Mouse (Mus musculus): ENCODE results near the gene Sstr2. TPM values are rescaled to one million over a fixed set of nuclear protein-coding genes. Genes with fewer than 3 reads are reported as not detected.

Sstr2 gene
- polyA plus RNA-seq, 2 experiments, result 2.8 to 3.6 TPM

DNA sequence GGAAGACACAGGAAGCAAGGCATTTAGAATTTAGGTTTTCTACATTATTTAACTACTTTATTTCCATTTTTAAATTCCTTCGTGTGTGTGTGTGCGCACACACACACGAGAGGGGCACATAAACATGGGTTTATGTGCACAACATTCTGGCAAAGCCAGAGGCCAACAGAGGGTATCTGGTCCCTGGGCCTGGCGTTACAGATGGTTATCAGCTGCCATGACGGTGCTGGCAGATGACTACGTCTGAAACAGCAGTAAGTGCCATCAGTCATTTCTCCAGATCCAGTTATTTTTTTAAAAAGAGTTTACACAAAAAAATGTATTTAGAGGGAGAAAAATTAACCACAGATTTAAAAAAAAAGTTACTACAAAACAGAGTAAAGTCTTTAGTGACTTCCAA lies 47.1 kb downstream of the Sstr2 start:
- DNase-seq (ENCODE audit: low read depth in 3 of 3, low spot score in 3 of 3) (no peak), ATAC-seq (ENCODE audit: insufficient read depth) (peak; percentile 67)
- no peak for TF ChIP-seq EP300 (IDR thresholded peaks at IDR 0.05; ENCODE audit: low read depth)
- TF ChIP-seq CTCF (IDR thresholded peaks at IDR 0.05; ENCODE audit: low read depth), result no peak
- peaks cover 85% of the 10 kb centered on the region for H3K36me3 ChIP-seq (replicated peaks; ENCODE audit: control insufficient read depth, insufficient read depth, low read depth)
- 33% methylated on average over 6 of the region's 6 CpGs for WGBS (ENCODE audit: insufficient replicate concordance)
- H3K4me1 ChIP-seq (replicated peaks; ENCODE audit: control insufficient read depth in 2 of 2, insufficient read depth in 2 of 2, low read length in 1 of 2), result peaks cover 26 to 33% of the 10 kb centered on the region in 2 experiments
- no peaks in the 10 kb centered on the region for H3K27me3 ChIP-seq (ENCODE audit: control insufficient read depth, insufficient read depth, low read length)
- H3K27ac ChIP-seq, result peak overlapping the region; percentile 40
- no peak overlapping the region for H3K4me3 ChIP-seq (ENCODE audit: insufficient read depth in 1 of 2, low read depth in 2 of 2, low read length in 2 of 2)
- H3K4me2 ChIP-seq (ENCODE audit: low read depth), result peak overlapping the region; percentile 48
- H3K9ac ChIP-seq (replicated peaks), result peak overlapping the region; percentile 7; the same call in 1 of the 2 replicates
- H3K9me3 ChIP-seq (ENCODE audit: control insufficient read depth, low read length), result no peaks in the 10 kb centered on the region

DNA sequence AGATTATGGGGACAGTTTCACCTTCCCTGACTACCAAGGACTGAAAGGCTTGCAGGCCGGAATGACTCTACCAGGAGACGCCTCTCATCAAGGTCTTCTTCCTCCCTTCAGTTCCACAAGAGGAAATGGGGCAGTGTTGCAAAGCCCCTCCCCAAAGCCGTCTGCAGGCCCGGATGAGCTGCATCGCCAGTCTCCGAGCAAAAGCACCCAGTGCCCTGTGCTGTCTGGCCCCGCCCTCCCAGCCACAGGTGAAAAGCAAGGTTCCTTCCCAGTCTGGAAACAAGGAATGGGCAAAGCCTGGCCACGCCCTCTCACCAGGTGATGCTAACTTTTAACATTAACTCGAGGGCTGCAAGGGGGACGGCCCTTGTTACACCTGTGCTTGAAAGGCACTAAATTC lies 47.5 kb downstream of the Sstr2 start:
- WGBS (ENCODE audit: insufficient replicate concordance), result 28% methylated on average over 10 of the region's 10 CpGs
- peak overlapping the region; percentile 7 for H3K9ac ChIP-seq (replicated peaks)
- H3K27me3 ChIP-seq (ENCODE audit: control insufficient read depth, insufficient read depth, low read length), result no peaks in the 10 kb centered on the region
- peak overlapping the region in 1 of 2 experiments; percentile 20; a peak in 1 of 4 replicates for H3K4me3 ChIP-seq (ENCODE audit: insufficient read depth in 1 of 2, low read depth in 2 of 2, low read length in 2 of 2)
- peaks cover 85% of the 10 kb centered on the region for H3K36me3 ChIP-seq (replicated peaks; ENCODE audit: control insufficient read depth, insufficient read depth, low read depth)
- DNase-seq (ENCODE audit: low read depth in 3 of 3, low spot score in 3 of 3), result no peak
- no peak for TF ChIP-seq CTCF (IDR thresholded peaks at IDR 0.05; ENCODE audit: low read depth)
- TF ChIP-seq EP300 (IDR thresholded peaks at IDR 0.05; ENCODE audit: low read depth), result no peak
- H3K27ac ChIP-seq, result peak overlapping the region; percentile 40
- ATAC-seq (ENCODE audit: insufficient read depth), result peak; percentile 56; the same call in 1 of the 2 replicates
- no peaks in the 10 kb centered on the region for H3K9me3 ChIP-seq (ENCODE audit: control insufficient read depth, low read length)
- H3K4me1 ChIP-seq (replicated peaks; ENCODE audit: control insufficient read depth in 2 of 2, insufficient read depth in 2 of 2, low read length in 1 of 2), result peaks cover 26 to 33% of the 10 kb centered on the region in 2 experiments
- H3K4me2 ChIP-seq (ENCODE audit: low read depth), result peak overlapping the region; percentile 48

DNA sequence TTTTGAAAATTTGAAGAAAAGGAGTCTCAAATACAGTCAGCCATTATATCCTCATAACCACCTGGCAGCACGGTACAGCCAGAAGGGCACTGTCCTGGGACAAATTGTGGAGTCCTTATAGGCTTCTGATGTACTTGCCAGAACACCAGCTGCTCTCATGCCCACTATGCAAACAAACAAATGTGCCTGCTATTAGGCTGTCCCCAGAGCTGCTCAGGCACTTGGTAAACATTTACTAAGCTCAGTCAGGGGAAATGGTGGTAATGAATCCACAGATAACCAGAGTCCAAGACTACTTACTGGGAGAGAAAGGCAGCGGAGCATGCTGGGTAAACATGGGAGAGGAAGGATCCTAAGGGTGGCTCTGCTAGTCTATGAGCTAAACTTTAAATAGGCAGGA lies 48.0 kb downstream of the Sstr2 start:
- peak overlapping the region; percentile 40 for H3K27ac ChIP-seq
- ATAC-seq (ENCODE audit: insufficient read depth), result 0 out of 2 replicates have a peak, but pooled peaks have one; percentile 11
- WGBS (ENCODE audit: insufficient replicate concordance), result 71% methylated on average over 2 of the region's 2 CpGs
- DNase-seq (ENCODE audit: low read depth in 3 of 3, low spot score in 3 of 3), result no peak
- peaks cover 26 to 33% of the 10 kb centered on the region in 2 experiments for H3K4me1 ChIP-seq (replicated peaks; ENCODE audit: control insufficient read depth in 2 of 2, insufficient read depth in 2 of 2, low read length in 1 of 2)
- peak overlapping the region; percentile 48 for H3K4me2 ChIP-seq (ENCODE audit: low read depth)
- no peaks in the 10 kb centered on the region for H3K9me3 ChIP-seq (ENCODE audit: control insufficient read depth, low read length)
- no peaks in the 10 kb centered on the region for H3K27me3 ChIP-seq (ENCODE audit: control insufficient read depth, insufficient read depth, low read length)
- TF ChIP-seq EP300 (IDR thresholded peaks at IDR 0.05; ENCODE audit: low read depth), result no peak
- no peak for TF ChIP-seq CTCF (IDR thresholded peaks at IDR 0.05; ENCODE audit: low read depth)
- H3K36me3 ChIP-seq (replicated peaks; ENCODE audit: control insufficient read depth, insufficient read depth, low read depth), result peaks cover 84% of the 10 kb centered on the region
- no peak overlapping the region for H3K4me3 ChIP-seq (ENCODE audit: insufficient read depth in 1 of 2, low read depth in 2 of 2, low read length in 2 of 2)
- H3K9ac ChIP-seq (replicated peaks), result no peak overlapping the region; the same call in 1 of the 2 replicates

GRCm38 (mm10) chr11:113667704-113668103 lies 48.6 kb downstream of the Sstr2 start:
- peaks cover 26 to 33% of the 10 kb centered on the region in 2 experiments for H3K4me1 ChIP-seq (replicated peaks; ENCODE audit: control insufficient read depth in 2 of 2, insufficient read depth in 2 of 2, low read length in 1 of 2)
- ATAC-seq (ENCODE audit: insufficient read depth) (no peak), DNase-seq (ENCODE audit: low read depth in 3 of 3, low spot score in 3 of 3) (no peak)
- no peak overlapping the region for H3K4me3 ChIP-seq (ENCODE audit: insufficient read depth in 1 of 2, low read depth in 2 of 2, low read length in 2 of 2)
- H3K36me3 ChIP-seq (replicated peaks; ENCODE audit: control insufficient read depth, insufficient read depth, low read depth), result peaks cover 84% of the 10 kb centered on the region
- peak overlapping the region; percentile 40 for H3K27ac ChIP-seq
- WGBS (ENCODE audit: insufficient replicate concordance), result 59% methylated on average over 4 of the region's 4 CpGs
- H3K27me3 ChIP-seq (ENCODE audit: control insufficient read depth, insufficient read depth, low read length), result no peaks in the 10 kb centered on the region
- no peak overlapping the region for H3K9ac ChIP-seq (replicated peaks)
- no peak overlapping the region for H3K4me2 ChIP-seq (ENCODE audit: low read depth)
- H3K9me3 ChIP-seq (ENCODE audit: control insufficient read depth, low read length), result no peaks in the 10 kb centered on the region
- no peak for TF ChIP-seq CTCF (IDR thresholded peaks at IDR 0.05; ENCODE audit: low read depth)
- TF ChIP-seq EP300 (IDR thresholded peaks at IDR 0.05; ENCODE audit: low read depth), result no peak

DNA sequence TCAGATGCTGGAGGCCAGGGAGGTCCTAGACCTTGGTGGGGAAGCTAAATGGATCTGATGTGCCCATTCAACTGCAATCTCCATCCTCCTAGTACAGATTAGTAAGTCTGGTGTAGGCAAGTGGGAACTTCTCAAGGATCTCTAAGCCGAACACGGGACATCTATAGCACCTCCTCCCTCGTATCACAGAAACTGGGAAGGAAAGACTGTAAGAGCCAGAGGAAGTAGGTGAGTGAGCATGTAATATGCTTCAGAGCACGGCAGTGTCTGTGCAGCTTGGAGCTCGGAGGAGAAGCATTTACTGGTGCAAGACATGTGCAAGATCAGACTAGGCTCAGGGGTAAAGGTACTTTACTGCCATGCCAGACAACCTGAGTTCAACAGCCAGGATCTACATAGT lies 49.7 kb downstream of the Sstr2 start:
- H3K27ac ChIP-seq, result no peak overlapping the region
- H3K27me3 ChIP-seq (ENCODE audit: control insufficient read depth, insufficient read depth, low read length), result no peaks in the 10 kb centered on the region
- H3K4me3 ChIP-seq (ENCODE audit: insufficient read depth in 1 of 2, low read depth in 2 of 2, low read length in 2 of 2), result no peak overlapping the region
- peaks cover 26 to 33% of the 10 kb centered on the region in 2 experiments for H3K4me1 ChIP-seq (replicated peaks; ENCODE audit: control insufficient read depth in 2 of 2, insufficient read depth in 2 of 2, low read length in 1 of 2)
- no peak overlapping the region; the same call in 1 of the 2 replicates for H3K9ac ChIP-seq (replicated peaks)
- no peak for DNase-seq (ENCODE audit: low read depth in 3 of 3, low spot score in 3 of 3)
- TF ChIP-seq EP300 (IDR thresholded peaks at IDR 0.05; ENCODE audit: low read depth) (no peak), CTCF (IDR thresholded peaks at IDR 0.05; ENCODE audit: low read depth) (no peak)
- peaks cover 84% of the 10 kb centered on the region for H3K36me3 ChIP-seq (replicated peaks; ENCODE audit: control insufficient read depth, insufficient read depth, low read depth)
- H3K4me2 ChIP-seq (ENCODE audit: low read depth), result no peak overlapping the region
- 79% methylated on average over 5 of the region's 5 CpGs for WGBS (ENCODE audit: insufficient replicate concordance)
- no peaks in the 10 kb centered on the region for H3K9me3 ChIP-seq (ENCODE audit: control insufficient read depth, low read length)
- ATAC-seq (ENCODE audit: insufficient read depth), result no peak

Data from liver, embryonic 14.5 days (tissue).